Mouse (Mus musculus): ENCODE data around the gene Iars2. TPM values are rescaled to one million over a fixed set of nuclear protein-coding genes. Genes with fewer than 3 reads are reported as not detected.

The Iars2 gene
- polyA plus RNA-seq, 1 experiment from 2014 or later, result 28.9 TPM

GRCm38 (mm10) chr1:185352151-185352550 is 23.0 kb upstream of the Iars2 start:
- no peak overlapping the region for H3K4me3 ChIP-seq (replicated peaks)
- no peak for ATAC-seq (ENCODE audit: low FRiP score)
- no peaks in the 10 kb centered on the region for H3K9me3 ChIP-seq
- 95% methylated on average over 12 of the region's 12 CpGs for whole genome bisulfite sequencing
- no peaks in the 10 kb centered on the region for H3K27me3 ChIP-seq
- H3K4me1 ChIP-seq, result no peaks in the 10 kb centered on the region
- H3K4me2 ChIP-seq, result no peak overlapping the region
- H3K36me3 ChIP-seq (replicated peaks), result peaks cover 80% of the 10 kb centered on the region
- no peak overlapping the region for H3K9ac ChIP-seq
- H3K27ac ChIP-seq, result no peak overlapping the region

GRCm38 (mm10) chr1:185350611-185351010 is 21.4 kb upstream of the Iars2 start:
- 92% methylated on average over 4 of the region's 4 CpGs for WGBS

GRCm38 (mm10) chr1:185349741-185350140 is 20.5 kb upstream of the Iars2 start:
- no peaks in the 10 kb centered on the region for H3K9me3 ChIP-seq
- H3K27me3 ChIP-seq, result no peaks in the 10 kb centered on the region
- H3K27ac ChIP-seq, result no peak overlapping the region
- 94% methylated on average over 14 of the region's 14 CpGs for WGBS
- H3K4me1 ChIP-seq, result no peaks in the 10 kb centered on the region
- peaks cover 87% of the 10 kb centered on the region for H3K36me3 ChIP-seq (replicated peaks)
- ATAC-seq (ENCODE audit: low FRiP score), result no peak
- H3K4me3 ChIP-seq (replicated peaks), result no peak overlapping the region
- H3K9ac ChIP-seq, result no peak overlapping the region
- H3K4me2 ChIP-seq, result no peak overlapping the region

More at GRCm38 (mm10) chr1:185350611-185351010, 21.4 kb upstream of the Iars2 start:
- no peaks in the 10 kb centered on the region for H3K4me1 ChIP-seq
- H3K4me3 ChIP-seq (replicated peaks), result no peak overlapping the region
- H3K36me3 ChIP-seq (replicated peaks), result peaks cover 87% of the 10 kb centered on the region
- no peak overlapping the region for H3K9ac ChIP-seq
- no peaks in the 10 kb centered on the region for H3K9me3 ChIP-seq
- H3K27me3 ChIP-seq, result no peaks in the 10 kb centered on the region
- H3K4me2 ChIP-seq, result no peak overlapping the region
- no peak overlapping the region for H3K27ac ChIP-seq
- no peak for ATAC-seq (ENCODE audit: low FRiP score)

- Histone ChIP-seq H3K9me3 (no peaks in the 10 kb centered on the region), H3K27me3 (no peaks in the 10 kb centered on the region), H3K4me2 (no peak overlapping the region), H3K9ac (no peak overlapping the region), H3K27ac (no peak overlapping the region), H3K4me1 (no peaks in the 10 kb centered on the region), H3K4me3 (replicated peaks) (no peak overlapping the region), H3K36me3 (replicated peaks) (peaks cover 85% of the 10 kb centered on the region)
- no peak for ATAC-seq (ENCODE audit: low FRiP score)
- 80% methylated on average over 10 of the region's 10 CpGs for WGBS
These were observed 17.0 kb upstream of the Iars2 start for GRCm38 (mm10) chr1:185346188-185346587.

GRCm38 (mm10) chr1:185343422-185343821 is 14.2 kb upstream of the Iars2 start:
- H3K36me3 ChIP-seq (replicated peaks), result peaks cover 78% of the 10 kb centered on the region
- H3K4me1 ChIP-seq, result no peaks in the 10 kb centered on the region
- H3K9ac ChIP-seq, result no peak overlapping the region
- no peaks in the 10 kb centered on the region for H3K27me3 ChIP-seq
- no peak overlapping the region for H3K27ac ChIP-seq
- H3K4me2 ChIP-seq, result no peak overlapping the region
- ATAC-seq (ENCODE audit: low FRiP score), result no peak
- no peak overlapping the region for H3K4me3 ChIP-seq (replicated peaks)
- H3K9me3 ChIP-seq, result no peaks in the 10 kb centered on the region
- 81% methylated on average over 8 of the region's 8 CpGs for WGBS

- WGBS, result 88% methylated on average over 4 of the region's 4 CpGs
- no peak overlapping the region for H3K4me2 ChIP-seq
- no peaks in the 10 kb centered on the region for H3K9me3 ChIP-seq
- H3K4me3 ChIP-seq (replicated peaks), result no peak overlapping the region
- peak overlapping the region; percentile 42; the same call in 1 of the 2 replicates for H3K27ac ChIP-seq
- H3K4me1 ChIP-seq, result no peaks in the 10 kb centered on the region
- no peak for ATAC-seq (ENCODE audit: low FRiP score)
- no peaks in the 10 kb centered on the region for H3K27me3 ChIP-seq
- peaks cover 69% of the 10 kb centered on the region for H3K36me3 ChIP-seq (replicated peaks)
- no peak overlapping the region for H3K9ac ChIP-seq
These were observed 13.2 kb upstream of the Iars2 start for GRCm38 (mm10) chr1:185342441-185342840.

- Histone ChIP-seq H3K9me3 (no peaks in the 10 kb centered on the region), H3K4me1 (peaks cover 36% of the 10 kb centered on the region), H3K9ac (no peak overlapping the region), H3K27me3 (no peaks in the 10 kb centered on the region), H3K27ac (no peak overlapping the region), H3K4me2 (no peak overlapping the region), H3K36me3 (replicated peaks) (peaks cover 21% of the 10 kb centered on the region), H3K4me3 (replicated peaks) (no peak overlapping the region)
- no peak for ATAC-seq (ENCODE audit: low FRiP score)
- WGBS, result 12% methylated on average over 3 of the region's 3 CpGs
These were observed 7.3 kb upstream of the Iars2 start for GRCm38 (mm10) chr1:185336535-185336934.

GRCm38 (mm10) chr1:185335231-185335765 is 6.1 kb upstream of the Iars2 start:
- 74% methylated on average over 6 of the region's 6 CpGs for WGBS
- H3K36me3 ChIP-seq (replicated peaks), result peaks cover 11% of the 10 kb centered on the region
- no peak overlapping the region for H3K9ac ChIP-seq
- no peaks in the 10 kb centered on the region for H3K27me3 ChIP-seq
- H3K4me3 ChIP-seq (replicated peaks), result no peak overlapping the region
- no peaks in the 10 kb centered on the region for H3K9me3 ChIP-seq
- no peak overlapping the region for H3K4me2 ChIP-seq
- H3K4me1 ChIP-seq, result peaks cover 36% of the 10 kb centered on the region
- no peak overlapping the region for H3K27ac ChIP-seq
- ATAC-seq (ENCODE audit: low FRiP score), result no peak

- Histone ChIP-seq H3K36me3 (replicated peaks) (peaks cover 3% of the 10 kb centered on the region), H3K27ac (no peak overlapping the region), H3K4me3 (replicated peaks) (no peak overlapping the region), H3K27me3 (no peaks in the 10 kb centered on the region), H3K9ac (no peak overlapping the region), H3K4me1 (peaks cover 41% of the 10 kb centered on the region), H3K9me3 (no peaks in the 10 kb centered on the region), H3K4me2 (no peak overlapping the region)
- ATAC-seq (ENCODE audit: low FRiP score), result no peak
- WGBS, result 94% methylated on average over 4 of the region's 4 CpGs
These were observed 4.9 kb upstream of the Iars2 start for GRCm38 (mm10) chr1:185334136-185334535.

- Histone ChIP-seq H3K4me3 (replicated peaks) (no peak overlapping the region), H3K9ac (no peak overlapping the region), H3K27me3 (no peaks in the 10 kb centered on the region), H3K4me1 (peaks cover 41% of the 10 kb centered on the region), H3K27ac (no peak overlapping the region), H3K4me2 (peak overlapping the region; percentile 65; the same call in 1 of the 2 replicates), H3K9me3 (no peaks in the 10 kb centered on the region), H3K36me3 (replicated peaks) (peaks cover 2% of the 10 kb centered on the region)
- ATAC-seq (ENCODE audit: low FRiP score), result no peak
- 87% methylated on average over 5 of the region's 5 CpGs for WGBS
These were observed 4.5 kb upstream of the Iars2 start for GRCm38 (mm10) chr1:185333651-185334050.

- Histone ChIP-seq H3K36me3 (replicated peaks) (peaks cover 1% of the 10 kb centered on the region; the same call in 1 of the 2 replicates), H3K9ac (peak within 1 kb of the TSS; percentile 65), H3K27ac (peak within 1 kb of the TSS; percentile 90), H3K9me3 (no peaks in the 10 kb centered on the region), H3K4me1 (peaks cover 47% of the 10 kb centered on the region), H3K4me3 (replicated peaks) (peak within 1 kb of the TSS; percentile 53), H3K27me3 (no peaks in the 10 kb centered on the region), H3K4me2 (peak within 1 kb of the TSS; percentile 65)
- under 1% methylated on average over 32 of the region's 32 CpGs for WGBS
- ATAC-seq (ENCODE audit: low FRiP score), result peak; percentile 88
These were observed 2.8 kb upstream of the Iars2 start, which contains the start of gene Bpnt1 for GRCm38 (mm10) chr1:185331983-185332430. Gene Bpnt1 (plus strand): TSS chr1:185332149.

GRCm38 (mm10) chr1:185331364-185331763 is 2.2 kb upstream of the Iars2 start:
- H3K9ac ChIP-seq, result no peak overlapping the region
- H3K4me1 ChIP-seq, result peaks cover 44% of the 10 kb centered on the region
- no peak for ATAC-seq (ENCODE audit: low FRiP score)
- H3K9me3 ChIP-seq, result no peaks in the 10 kb centered on the region
- H3K36me3 ChIP-seq (replicated peaks), result peaks cover 8% of the 10 kb centered on the region; the same call in 1 of the 2 replicates
- no peaks in the 10 kb centered on the region for H3K27me3 ChIP-seq
- peak overlapping the region; percentile 65; the same call in 1 of the 2 replicates for H3K4me2 ChIP-seq
- no peak overlapping the region for H3K4me3 ChIP-seq (replicated peaks)
- H3K27ac ChIP-seq, result no peak overlapping the region; the same call in 1 of the 2 replicates
- 57% methylated on average over 5 of the region's 5 CpGs for WGBS

- no peak overlapping the region for H3K27ac ChIP-seq
- peaks cover 18% of the 10 kb centered on the region for H3K36me3 ChIP-seq (replicated peaks)
- no peak overlapping the region for H3K9ac ChIP-seq
- no peaks in the 10 kb centered on the region for H3K27me3 ChIP-seq
- ATAC-seq (ENCODE audit: low FRiP score), result no peak
- WGBS, result 89% methylated on average over 8 of the region's 8 CpGs
- H3K4me2 ChIP-seq, result no peak overlapping the region
- no peaks in the 10 kb centered on the region for H3K9me3 ChIP-seq
- H3K4me1 ChIP-seq, result peaks cover 36% of the 10 kb centered on the region
- H3K4me3 ChIP-seq (replicated peaks), result no peak overlapping the region
These were observed 655 bp upstream of the Iars2 start for GRCm38 (mm10) chr1:185329851-185330250.

Data from forebrain, embryonic 12.5 days (tissue).